Mouse (Mus musculus) heart, adult 18-20 months (tissue): Measurements from ENCODE around the gene Txnl4b. TPM values are rescaled to one million over a fixed set of nuclear protein-coding genes. Genes with fewer than 3 reads are reported as not detected.
A peak's percentile ranks its signal among the peaks of the same experiment; 100 is the strongest.

Source experiments
- DNase-seq, 2 experiments: peaks; one replicate each; pipeline ENCODE4 v3.0.0; 2021 to 2022; ENCODE audit warnings: mixed read lengths in 1 of 2
- total RNA-seq, 2 experiments: library from RNA; stranded (reverse); gene quantifications; 2 replicates each; pipeline ENCODE4 v1.2.3; 2021

Gene Txnl4b
- total RNA-seq, 2 experiments from 2014 or later = 4.3 to 4.6 TPM

DNA sequence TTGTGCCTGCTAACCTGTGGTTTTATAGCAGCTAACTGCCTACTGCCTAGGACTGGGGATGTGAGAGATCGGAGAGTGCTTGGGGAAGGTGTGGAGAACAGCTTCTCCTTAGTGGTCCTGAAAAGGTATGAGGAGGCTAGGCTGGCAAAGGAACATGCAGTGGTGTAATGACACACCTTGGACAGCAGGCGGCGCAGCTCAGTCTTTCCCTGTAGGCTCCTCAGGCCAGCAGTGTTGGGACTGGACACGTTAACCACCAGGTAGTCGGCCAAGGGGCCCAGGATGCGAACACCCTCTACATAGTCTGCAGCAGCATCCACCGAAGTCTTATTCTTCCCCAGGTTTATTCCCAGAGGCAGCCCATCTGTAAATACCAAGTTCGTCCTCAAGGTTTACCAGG, 30.2 kb downstream of the Txnl4b start:
- peak; percentile 33 to 71 for DNase-seq

DNA sequence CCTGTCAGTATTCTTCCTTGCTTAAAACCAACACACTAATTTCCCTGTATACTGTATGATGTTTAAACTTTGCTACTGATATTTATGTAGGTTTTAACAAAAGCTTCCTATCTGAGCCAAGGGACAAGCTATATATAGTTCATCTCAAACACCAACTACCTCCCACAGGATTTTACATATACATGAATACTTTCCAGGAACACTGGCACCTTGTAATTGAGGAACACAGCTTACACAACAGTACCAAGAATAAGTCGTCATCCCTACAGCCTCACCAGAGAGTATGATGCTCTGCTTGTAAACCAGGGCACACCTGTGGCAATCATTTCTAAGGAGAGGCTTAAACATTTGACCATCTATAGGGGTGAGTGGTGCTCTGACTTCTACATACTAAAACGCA, 41.0 kb downstream of the Txnl4b start:
- no peak for DNase-seq

DNA sequence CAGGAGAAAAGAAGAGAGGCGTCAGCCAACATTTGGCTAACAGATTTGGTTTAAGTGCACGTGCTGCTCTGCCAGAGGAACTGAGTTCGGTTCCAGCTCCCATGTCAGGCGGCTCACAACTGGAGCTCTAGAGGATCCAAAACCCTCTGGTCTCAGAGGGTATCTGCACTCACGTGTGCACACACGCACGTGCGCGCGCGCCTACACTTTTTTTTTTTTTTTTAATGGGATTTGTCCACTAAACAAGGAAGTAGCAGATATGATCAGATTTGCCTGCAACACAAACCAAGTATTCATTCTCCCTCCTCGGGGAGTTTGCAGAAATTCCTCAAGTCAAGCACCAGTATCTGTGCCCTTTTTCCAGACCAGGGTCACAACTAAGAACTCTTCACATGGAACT, 42.0 kb downstream of the Txnl4b start:
- no peak for DNase-seq

- peak; percentile 98 for DNase-seq
Measured at GRCm38 (mm10) chr8:109608271-109609152, 42.8 kb downstream of the Txnl4b start, which contains the start of gene Dhodh. Dhodh (minus strand) TSS chr8:109608673.

DNA sequence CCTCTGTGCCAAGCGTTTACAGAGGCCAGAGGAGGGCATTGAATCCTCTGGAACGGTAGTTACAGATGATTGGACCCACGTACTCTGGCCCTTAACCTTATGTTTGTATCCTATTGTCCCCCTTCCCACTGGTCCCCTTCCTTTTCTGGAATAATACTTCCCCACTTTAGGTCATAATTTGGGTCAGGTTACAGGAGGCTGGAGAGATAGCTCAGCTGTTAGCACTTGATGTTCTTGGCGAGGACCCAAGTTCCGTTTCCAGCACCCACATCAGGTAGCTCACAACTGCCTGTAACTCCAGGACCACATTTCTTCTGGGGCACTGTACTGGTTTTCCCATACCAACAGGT, 43.4 kb downstream of the Txnl4b start:
- DNase-seq = peak; percentile 44 to 48

- DNase-seq = no peak
Measured at GRCm38 (mm10) chr8:109614243-109615210, 48.8 kb downstream of the Txnl4b start, which contains the start of gene Pkd1l3. Pkd1l3 (plus strand) TSS chr8:109614517.

DNA sequence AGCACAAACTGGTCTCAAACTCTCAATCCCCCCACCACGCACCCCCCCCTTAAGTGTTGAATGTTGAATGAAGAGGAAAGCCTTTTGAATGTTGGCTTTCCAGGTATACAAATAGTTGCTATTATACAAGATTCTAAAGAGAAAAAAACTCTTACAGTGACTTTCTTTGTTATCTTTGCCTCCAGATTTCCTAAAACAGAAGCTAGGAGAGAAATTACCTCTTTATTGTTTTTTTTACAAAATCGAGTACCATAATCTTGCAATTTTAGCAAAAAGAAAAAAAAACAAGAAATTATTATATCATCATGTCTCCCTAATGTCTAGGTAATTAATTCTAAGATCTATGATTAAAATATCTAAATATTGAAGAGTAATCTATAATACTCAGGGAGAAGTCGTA, 49.9 kb downstream of the Txnl4b start:
- no peak for DNase-seq

Other genes starting within 250 kb of the Txnl4b start
- not detected for gene Pmfbp1, start 71.9 kb upstream of the Txnl4b start, total RNA-seq
- 10 to 100 TPM; 10.7 to 12.3 TPM for gene Dhx38, start within 50 bp of the Txnl4b start, total RNA-seq
- gene Hp, start 13.3 kb downstream of the Txnl4b start, total RNA-seq = 10 to 100 TPM; 12.3 to 26.7 TPM
- gene Dhodh, start 42.8 kb downstream of the Txnl4b start, total RNA-seq = 10 to 100 TPM; 15.9 to 16.0 TPM
- gene Pkd1l3, start 48.6 kb downstream of the Txnl4b start, total RNA-seq = under 1 TPM in 1 of 2 experiments, not detected in 1; 0.07 TPM
- gene Ist1, start 127.4 kb downstream of the Txnl4b start, total RNA-seq = 10 to 100 TPM; 41.4 to 42.8 TPM
- gene Zfp821, start 139.7 kb downstream of the Txnl4b start, total RNA-seq = 1 to 10 TPM; 4.5 to 5.8 TPM
- 10 to 100 TPM; 21.2 TPM for gene Atxn1l, start 171.8 kb downstream of the Txnl4b start, total RNA-seq
- 10 to 100 TPM; 35.0 to 38.8 TPM for gene Ap1g1, start 212.7 kb downstream of the Txnl4b start, total RNA-seq